ENCODE assay signal across 18 mouse cellular contexts in the genomic region with DNA sequence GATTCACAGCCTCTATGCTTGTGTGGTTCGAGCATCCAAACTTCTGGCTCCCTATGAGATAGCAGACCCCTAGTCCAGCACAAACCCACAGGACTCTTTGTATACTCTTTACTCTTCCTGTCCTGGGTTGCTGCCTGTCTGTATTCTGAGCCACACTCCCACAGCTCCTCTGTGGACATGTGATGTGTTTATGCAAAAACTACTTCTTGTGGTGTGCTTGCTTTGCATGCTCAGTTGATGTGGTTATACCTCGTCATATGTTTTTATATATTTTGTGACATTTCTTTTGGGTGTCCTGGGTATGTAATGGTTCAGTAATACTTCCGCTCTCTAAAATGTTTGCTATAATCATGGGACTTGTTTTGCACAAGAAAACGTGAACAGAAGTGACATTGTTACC.
DNase-seq lines count a peak whose midpoint lies in the region; TF ChIP-seq lines count a peak whose summit lies in the region.
"Had no signal": no experiment of that assay in that cellular context is flagged by ENCODE, and none has a peak within 500 bp of the region (broad histone marks: within the 10 kb centered on the region; RNA-seq: fewer than 3 reads in every experiment).

No protein-coding gene starts in this region.

- no peak for TF ChIP-seq POLR2A in embryonic fibroblast, embryonic 13.5 days (IDR thresholded peaks at IDR 0.05; ENCODE audit: low read depth, low read length)

- peaks cover 17% of the 10 kb centered on the region for H3K4me1 ChIP-seq in embryonic fibroblast, embryonic 13.5 days (ENCODE audit: control insufficient read depth, insufficient read depth, low read length)
- H3K4me1 ChIP-seq: heart, embryonic 10.5 days; intestine, embryonic 15.5 days had no signal

- H3K4me3 ChIP-seq in embryonic fibroblast, embryonic 13.5 days (ENCODE audit: insufficient read depth, low read length): no peak overlapping the region
- H3K4me3 ChIP-seq: erythroblast, embryonic 14.5 days; heart, embryonic 10.5 days; intestine, embryonic 15.5 days; megakaryocyte, embryonic 14.5 days had no signal

- no peak for TF ChIP-seq CTCF in embryonic fibroblast, embryonic 13.5 days (IDR thresholded peaks at IDR 0.05; ENCODE audit: borderline replicate concordance, insufficient read depth, low read length)

- DNase-seq in A20 (ENCODE audit: low read depth, low spot score): peak; percentile 79
- DNase-seq in CD4-positive helper T cell, adult 2 months (ENCODE audit: low read depth, low spot score): peak; percentile 92
- DNase-seq in skeletal muscle tissue, adult 2 months (ENCODE audit: low read depth, low spot score): peak; percentile 27
- no peak for DNase-seq in layer of hippocampus, adult 9-11 months
- no peak for DNase-seq in layer of hippocampus, adult 9-10 months (ENCODE audit: low spot score)
- DNase-seq in cerebellum, postnatal 10 days: no peak
- DNase-seq: cerebellum, adult 11-12 months; embryo, embryonic 11 days; gastrocnemius, postnatal 14 days; heart, postnatal 36 days; kidney, postnatal 14 days; layer of hippocampus, postnatal 36 days; right cerebral cortex, postnatal 25 days had no signal

- H3K27ac ChIP-seq in embryonic fibroblast, embryonic 13.5 days (ENCODE audit: insufficient read depth, low read length): peak overlapping the region; percentile 75; the same call in 1 of the 2 replicates
- H3K27ac ChIP-seq: heart, embryonic 10.5 days; intestine, embryonic 15.5 days had no signal

Comparison
In these comparisons a context has a peak if more than half of its experiments do, and no peak if none do; other contexts are left out.
1. DNase-seq: peak in A20 (single experiment), CD4-positive helper T cell, adult 2 months (single experiment) and skeletal muscle tissue, adult 2 months (single experiment); none in layer of hippocampus, adult 9-11 months (single experiment), layer of hippocampus, adult 9-10 months (single experiment) and cerebellum, postnatal 10 days (0 of 2).